Mouse (Mus musculus) hindbrain, embryonic 12.5 days (tissue): ENCODE measurements around the gene Olfr1428. TPM values are rescaled to one million over a fixed set of nuclear protein-coding genes. Genes with fewer than 3 reads are reported as not detected.
"Not testable (repeated sequence)": the region's sequence is repeated elsewhere in the genome, so short reads cannot be mapped to it uniquely, and the experiment has no call there.

ENCODE experiments used
- ATAC-seq: fragments of 200-750 bp; cut with Nextera tagmentation; 2 replicates; pipeline ENCODE4 v1.8.0; 2017; ENCODE audit warnings: moderate TSS enrichment; ENCODE audit not compliant: low FRiP score
- H3K27ac ChIP-seq: fragments of 300-500 bp; sonication (generic); 2 replicates; pipeline ENCODE4 v1.5.1; 2016; ENCODE audit warnings: mild to moderate bottlenecking
- H3K27me3 ChIP-seq: fragments of 300-500 bp; sonication (generic); 2 replicates; pipeline ENCODE4 v1.6.1; 2016; ENCODE audit warnings: mild to moderate bottlenecking
- H3K36me3 ChIP-seq: fragments of 300-500 bp; sonication (generic); 2 replicates; pipeline ENCODE4 v1.6.1; 2016; ENCODE audit warnings: mild to moderate bottlenecking
- H3K4me1 ChIP-seq: fragments of 300-500 bp; sonication (generic); 2 replicates; pipeline ENCODE4 v1.6.1; 2016
- H3K4me2 ChIP-seq: fragments of 300-500 bp; sonication (generic); replicated peaks from 2 replicates; pipeline ENCODE4 v1.6.1; 2016; ENCODE audit warnings: mild to moderate bottlenecking
- H3K4me3 ChIP-seq: fragments of 300-500 bp; sonication (generic); 2 replicates; pipeline ENCODE4 v1.5.1; 2016; ENCODE audit warnings: mild to moderate bottlenecking
- H3K9ac ChIP-seq: fragments of 300-500 bp; sonication (generic); 2 replicates; pipeline ENCODE4 v1.6.1; 2016; ENCODE audit warnings: mild to moderate bottlenecking, moderate library complexity
- H3K9me3 ChIP-seq: fragments of 300-500 bp; sonication (generic); replicated peaks from 2 replicates; pipeline ENCODE4 v1.6.1; 2016; ENCODE audit warnings: mild to moderate bottlenecking
- WGBS: fragments of 180-500 bp; shearing (Covaris S2); methylation state at CpG from one replicate; pipeline ENCODE4 v1.1.7; 2016; 5-methylcytosine and 5-hydroxymethylcytosine counted together
- polyA plus RNA-seq: library from polyadenylated mRNA; unstranded; fragments of >200 nt; fragmentation: Nextera tagmentation; extraction: Ambion mirVana; gene quantifications from 2 replicates; pipeline ENCODE4 v1.2.1, GENCODE M21; 2016

Olfr1428 gene
- polyA plus RNA-seq, 1 experiment from 2014 or later: not detected

DNA sequence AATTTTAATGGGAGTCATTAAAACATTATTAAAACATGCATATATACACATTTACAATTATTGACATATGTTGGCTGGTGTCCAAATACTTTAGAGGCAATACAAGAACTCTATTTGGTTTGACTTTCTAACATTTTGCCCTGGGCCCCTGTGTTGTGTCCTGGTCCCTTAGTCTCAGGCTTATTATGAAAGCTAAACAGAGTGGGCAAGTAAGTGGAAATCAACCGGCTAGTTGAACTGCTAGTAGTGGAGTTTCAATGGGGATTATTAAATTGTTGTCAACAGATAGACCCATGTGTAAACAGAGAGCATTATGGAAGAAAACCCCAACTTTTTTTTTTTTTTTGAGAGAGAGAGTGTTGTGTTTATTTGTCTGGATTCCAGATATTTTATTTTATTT is 53.1 kb downstream of the Olfr1428 start, which contains the start of gene Olfr1424:
Gene Olfr1424, minus strand, starts transcription at position 101 of the 400 bp plus-strand sequence.
- H3K9me3 ChIP-seq, H3K27me3 ChIP-seq, H3K9ac ChIP-seq, H3K4me3 ChIP-seq, H3K27ac ChIP-seq, H3K4me2 ChIP-seq, H3K36me3 ChIP-seq, H3K4me1 ChIP-seq, ATAC-seq: not testable (repeated sequence)
- WGBS: 89% methylated on average over 1 of the region's 1 CpGs

Other genes with a start within 250 kb of the Olfr1428 start
- 0.20 TPM in 1 of 2 replicates, not detected in the other for gene Olfr1419, start 240.8 kb downstream of the Olfr1428 start, polyA plus RNA-seq
- gene Olfr1420, start 229.3 kb downstream of the Olfr1428 start, polyA plus RNA-seq: 0.09 TPM in 1 of 2 replicates, not detected in the other
- gene Patl1, start 203.5 kb downstream of the Olfr1428 start, polyA plus RNA-seq: 23.9 and 24.0 TPM in 2 replicates
- gene Osbp, start 150.0 kb downstream of the Olfr1428 start, polyA plus RNA-seq: 5.4 and 5.5 TPM in 2 replicates
- gene Olfr1423, start 74.6 kb downstream of the Olfr1428 start, polyA plus RNA-seq: 0.04 TPM in 1 of 2 replicates, not detected in the other
- gene Olfr1424, start 53.2 kb downstream of the Olfr1428 start, polyA plus RNA-seq: not detected in 2 replicates
- gene Olfr1425, start 38.2 kb downstream of the Olfr1428 start, polyA plus RNA-seq: not detected in 2 replicates
- not detected in 2 replicates for gene Olfr1426, start 23.9 kb downstream of the Olfr1428 start, polyA plus RNA-seq
- gene Olfr1427, start 12.6 kb downstream of the Olfr1428 start, polyA plus RNA-seq: not detected in 2 replicates
- gene Olfr76, start 7.3 kb upstream of the Olfr1428 start, polyA plus RNA-seq: not detected in 2 replicates
- gene Olfr1555-ps1, start 54.2 kb upstream of the Olfr1428 start, polyA plus RNA-seq: not detected in 2 replicates
- gene Olfr1431, start 84.7 kb upstream of the Olfr1428 start, polyA plus RNA-seq: not detected in 2 replicates
- gene Olfr1432, start 116.7 kb upstream of the Olfr1428 start, polyA plus RNA-seq: not detected in 2 replicates
- gene Olfr262, start 125.8 kb upstream of the Olfr1428 start, polyA plus RNA-seq: not detected in 2 replicates
- gene Olfr235, start 145.1 kb upstream of the Olfr1428 start, polyA plus RNA-seq: not detected in 2 replicates
- not detected in 2 replicates for gene Olfr1434, start 164.0 kb upstream of the Olfr1428 start, polyA plus RNA-seq
- gene Olfr1436, start 183.2 kb upstream of the Olfr1428 start, polyA plus RNA-seq: not detected in 2 replicates
- not detected in 2 replicates for gene Olfr1437, start 209.2 kb upstream of the Olfr1428 start, polyA plus RNA-seq
- not detected in 2 replicates for gene Olfr1438-ps1, start 220.0 kb upstream of the Olfr1428 start, polyA plus RNA-seq